Mouse (Mus musculus) ovary, postnatal 14 days (tissue): ENCODE measurements around the gene Ssc4d.

Source experiments
- DNase-seq: peaks from one replicate; pipeline ENCODE4 v3.0.0; 2022; ENCODE audit warnings: low spot score

Gene Ssc4d

GRCm38 (mm10) chr5:135974365-135974764 is at the start of gene Ssc4d:
Gene Ssc4d, minus strand, starts transcription at chr5:135974531.
- DNase-seq = no peak

- no peak for DNase-seq
Observed at GRCm38 (mm10) chr5:136019907-136020306, 45.6 kb upstream of the Ssc4d start.

- no peak for DNase-seq
Observed at GRCm38 (mm10) chr5:136018726-136019125, 44.4 kb upstream of the Ssc4d start.

GRCm38 (mm10) chr5:136017262-136017661 is 42.9 kb upstream of the Ssc4d start:
- DNase-seq = no peak

GRCm38 (mm10) chr5:136016014-136016876 is 41.9 kb upstream of the Ssc4d start:
- DNase-seq = peak; percentile 42

GRCm38 (mm10) chr5:136015586-136015985 is 41.3 kb upstream of the Ssc4d start:
- no peak for DNase-seq

GRCm38 (mm10) chr5:136014877-136015276 is 40.5 kb upstream of the Ssc4d start:
- peak; percentile 33 for DNase-seq

- DNase-seq = no peak
Observed at GRCm38 (mm10) chr5:136007745-136008144, 33.4 kb upstream of the Ssc4d start.

- DNase-seq = no peak
Observed at GRCm38 (mm10) chr5:136004537-136004936, 30.2 kb upstream of the Ssc4d start.

GRCm38 (mm10) chr5:136002751-136003151 is 28.4 kb upstream of the Ssc4d start:
- no peak for DNase-seq

- DNase-seq = no peak
Observed at GRCm38 (mm10) chr5:136002325-136002724, 28.0 kb upstream of the Ssc4d start.

GRCm38 (mm10) chr5:136001222-136001621 is 26.9 kb upstream of the Ssc4d start:
- no peak for DNase-seq

GRCm38 (mm10) chr5:135996162-135996561 is 21.8 kb upstream of the Ssc4d start:
- no peak for DNase-seq

- peak; percentile 84 for DNase-seq
Observed at GRCm38 (mm10) chr5:135994725-135995687, 20.7 kb upstream of the Ssc4d start, which contains the start of gene Dtx2. Gene Dtx2, plus strand, starts transcription at chr5:135994800.

- DNase-seq = no peak
Observed at GRCm38 (mm10) chr5:135994335-135994724, 20.0 kb upstream of the Ssc4d start.

GRCm38 (mm10) chr5:135993381-135993965 is 19.1 kb upstream of the Ssc4d start:
- DNase-seq = no peak

GRCm38 (mm10) chr5:135990601-135991000 is 16.3 kb upstream of the Ssc4d start:
- no peak for DNase-seq

- no peak for DNase-seq
Observed at GRCm38 (mm10) chr5:135987248-135987647, 12.9 kb upstream of the Ssc4d start.

- no peak for DNase-seq
Observed at GRCm38 (mm10) chr5:135984546-135985044, 10.3 kb upstream of the Ssc4d start.

GRCm38 (mm10) chr5:135982398-135982797 is 8.1 kb upstream of the Ssc4d start:
- peak; percentile 45 for DNase-seq

- DNase-seq = no peak
Observed at GRCm38 (mm10) chr5:135979904-135980303, 5.6 kb upstream of the Ssc4d start, which contains the start of gene Zp3. Gene Zp3, plus strand, starts transcription at chr5:135980099.

GRCm38 (mm10) chr5:135979381-135979780 is 5.0 kb upstream of the Ssc4d start:
- DNase-seq = no peak
